Mouse (Mus musculus): ENCODE data around the gene Vasn. TPM values are rescaled to one million over a fixed set of nuclear protein-coding genes. Genes with fewer than 3 reads are reported as not detected.
A peak's percentile ranks its signal among the peaks of the same experiment; 100 is the strongest.

The Vasn gene
- polyA plus RNA-seq, 1 experiment from 2014 or later, result 24.1 TPM

GRCm38 (mm10) chr16:4598891-4599543, 40.7 kb upstream of the Vasn start:
- Histone ChIP-seq H3K9me3 (no peaks in the 10 kb centered on the region), H3K4me2 (replicated peaks) (peak overlapping the region; percentile 93), H3K4me3 (no peak overlapping the region), H3K36me3 (no peaks in the 10 kb centered on the region), H3K9ac (no peak overlapping the region), H3K4me1 (peaks cover 84% of the 10 kb centered on the region), H3K27ac (peak overlapping the region; percentile 26), H3K27me3 (no peaks in the 10 kb centered on the region)
- 30% methylated on average over 6 of the region's 6 CpGs for WGBS
- ATAC-seq (ENCODE audit: insufficient number of reproducible peaks, insufficient read depth, low FRiP score, low TSS enrichment), result no peak

GRCm38 (mm10) chr16:4599616-4600015, 40.1 kb upstream of the Vasn start:
- H3K27ac ChIP-seq, result no peak overlapping the region
- H3K4me1 ChIP-seq, result peaks cover 90% of the 10 kb centered on the region
- no peak overlapping the region for H3K9ac ChIP-seq
- no peak overlapping the region for H3K4me3 ChIP-seq
- 82% methylated on average over 3 of the region's 3 CpGs for WGBS
- H3K4me2 ChIP-seq (replicated peaks), result no peak overlapping the region
- H3K9me3 ChIP-seq, result no peaks in the 10 kb centered on the region
- no peak for ATAC-seq (ENCODE audit: insufficient number of reproducible peaks, insufficient read depth, low FRiP score, low TSS enrichment)
- no peaks in the 10 kb centered on the region for H3K27me3 ChIP-seq
- no peaks in the 10 kb centered on the region for H3K36me3 ChIP-seq

GRCm38 (mm10) chr16:4600701-4601310, 38.9 kb upstream of the Vasn start:
- ATAC-seq (ENCODE audit: insufficient number of reproducible peaks, insufficient read depth, low FRiP score, low TSS enrichment), result no peak
- H3K27me3 ChIP-seq, result no peaks in the 10 kb centered on the region
- no peak overlapping the region for H3K4me3 ChIP-seq
- no peaks in the 10 kb centered on the region for H3K36me3 ChIP-seq
- no peak overlapping the region for H3K27ac ChIP-seq
- H3K9ac ChIP-seq, result no peak overlapping the region
- H3K4me2 ChIP-seq (replicated peaks), result no peak overlapping the region
- H3K9me3 ChIP-seq, result no peaks in the 10 kb centered on the region
- peaks cover 97% of the 10 kb centered on the region for H3K4me1 ChIP-seq
- 72% methylated on average over 9 of the region's 9 CpGs for WGBS

GRCm38 (mm10) chr16:4602189-4602588, 37.6 kb upstream of the Vasn start:
- H3K9ac ChIP-seq, result peak overlapping the region; percentile 20

GRCm38 (mm10) chr16:4602766-4603452, 36.8 kb upstream of the Vasn start:
- peaks cover 96% of the 10 kb centered on the region for H3K4me1 ChIP-seq
- no peaks in the 10 kb centered on the region for H3K27me3 ChIP-seq
- peak overlapping the region; percentile 78 for H3K27ac ChIP-seq
- 9% methylated on average over 7 of the region's 7 CpGs for WGBS
- no peak for ATAC-seq (ENCODE audit: insufficient number of reproducible peaks, insufficient read depth, low FRiP score, low TSS enrichment)
- no peaks in the 10 kb centered on the region for H3K36me3 ChIP-seq
- peak overlapping the region; percentile 15; the same call in 1 of the 2 replicates for H3K9ac ChIP-seq
- H3K4me2 ChIP-seq (replicated peaks), result peak overlapping the region; percentile 16; the same call in 1 of the 2 replicates
- no peak overlapping the region for H3K4me3 ChIP-seq
- no peaks in the 10 kb centered on the region for H3K9me3 ChIP-seq

More at GRCm38 (mm10) chr16:4602189-4602588, 37.6 kb upstream of the Vasn start:
- H3K4me3 ChIP-seq, result no peak overlapping the region
- H3K27ac ChIP-seq, result peak overlapping the region; percentile 78
- H3K36me3 ChIP-seq, result no peaks in the 10 kb centered on the region
- peaks cover 97% of the 10 kb centered on the region for H3K4me1 ChIP-seq
- no peak for ATAC-seq (ENCODE audit: insufficient number of reproducible peaks, insufficient read depth, low FRiP score, low TSS enrichment)
- no peaks in the 10 kb centered on the region for H3K9me3 ChIP-seq
- WGBS, result 28% methylated on average over 3 of the region's 3 CpGs
- no peak overlapping the region for H3K4me2 ChIP-seq (replicated peaks)
- no peaks in the 10 kb centered on the region for H3K27me3 ChIP-seq

- H3K36me3 ChIP-seq, result peaks cover 3% of the 10 kb centered on the region; the same call in 1 of the 2 replicates
- H3K9me3 ChIP-seq, result no peaks in the 10 kb centered on the region
- no peak for ATAC-seq (ENCODE audit: insufficient number of reproducible peaks, insufficient read depth, low FRiP score, low TSS enrichment)
- peak overlapping the region; percentile 78 for H3K27ac ChIP-seq
- H3K9ac ChIP-seq, result no peak overlapping the region
- H3K4me3 ChIP-seq, result no peak overlapping the region
- peaks cover 94% of the 10 kb centered on the region for H3K4me1 ChIP-seq
- no peaks in the 10 kb centered on the region for H3K27me3 ChIP-seq
- WGBS, result 42% methylated on average over 1 of the region's 1 CpGs
- H3K4me2 ChIP-seq (replicated peaks), result peak overlapping the region; percentile 16; the same call in 1 of the 2 replicates
These were observed 36.3 kb upstream of the Vasn start for GRCm38 (mm10) chr16:4603453-4603837.

GRCm38 (mm10) chr16:4604293-4604837, 35.4 kb upstream of the Vasn start:
- Histone ChIP-seq H3K36me3 (peaks cover 11% of the 10 kb centered on the region), H3K4me1 (peaks cover 85% of the 10 kb centered on the region), H3K4me2 (replicated peaks) (no peak overlapping the region), H3K4me3 (no peak overlapping the region), H3K9me3 (no peaks in the 10 kb centered on the region), H3K9ac (no peak overlapping the region), H3K27me3 (no peaks in the 10 kb centered on the region), H3K27ac (peak overlapping the region; percentile 78; the same call in 1 of the 2 replicates)
- no peak for ATAC-seq (ENCODE audit: insufficient number of reproducible peaks, insufficient read depth, low FRiP score, low TSS enrichment)
- 60% methylated on average over 11 of the region's 11 CpGs for WGBS

- H3K4me3 ChIP-seq, result no peak overlapping the region
- 24% methylated on average over 13 of the region's 13 CpGs for WGBS
- no peaks in the 10 kb centered on the region for H3K27me3 ChIP-seq
- H3K9ac ChIP-seq, result no peak overlapping the region
- peak overlapping the region; percentile 58 for H3K27ac ChIP-seq
- no peaks in the 10 kb centered on the region for H3K9me3 ChIP-seq
- H3K4me2 ChIP-seq (replicated peaks), result no peak overlapping the region; the same call in 1 of the 2 replicates
- peaks cover 73% of the 10 kb centered on the region for H3K4me1 ChIP-seq
- ATAC-seq (ENCODE audit: insufficient number of reproducible peaks, insufficient read depth, low FRiP score, low TSS enrichment), result no peak
- peaks cover 22% of the 10 kb centered on the region for H3K36me3 ChIP-seq
These were observed 34.1 kb upstream of the Vasn start for GRCm38 (mm10) chr16:4605514-4606131.

- no peaks in the 10 kb centered on the region for H3K9me3 ChIP-seq
- no peak for ATAC-seq (ENCODE audit: insufficient number of reproducible peaks, insufficient read depth, low FRiP score, low TSS enrichment)
- no peak overlapping the region for H3K4me2 ChIP-seq (replicated peaks)
- peaks cover 30% of the 10 kb centered on the region for H3K36me3 ChIP-seq
- H3K27ac ChIP-seq, result peak overlapping the region; percentile 30; the same call in 1 of the 2 replicates
- H3K4me3 ChIP-seq, result no peak overlapping the region
- no peak overlapping the region for H3K9ac ChIP-seq
- WGBS, result 20% methylated on average over 5 of the region's 5 CpGs
- no peaks in the 10 kb centered on the region for H3K27me3 ChIP-seq
- H3K4me1 ChIP-seq, result peaks cover 65% of the 10 kb centered on the region
These were observed 33.2 kb upstream of the Vasn start for GRCm38 (mm10) chr16:4606431-4607084.

- WGBS, result 47% methylated on average over 9 of the region's 9 CpGs
- no peaks in the 10 kb centered on the region for H3K9me3 ChIP-seq
- H3K9ac ChIP-seq, result no peak overlapping the region
- no peaks in the 10 kb centered on the region for H3K27me3 ChIP-seq
- peaks cover 52% of the 10 kb centered on the region for H3K4me1 ChIP-seq
- H3K4me3 ChIP-seq, result no peak overlapping the region
- peaks cover 40% of the 10 kb centered on the region for H3K36me3 ChIP-seq
- H3K4me2 ChIP-seq (replicated peaks), result no peak overlapping the region
- no peak for ATAC-seq (ENCODE audit: insufficient number of reproducible peaks, insufficient read depth, low FRiP score, low TSS enrichment)
- peak overlapping the region; percentile 69 for H3K27ac ChIP-seq
These were observed 31.8 kb upstream of the Vasn start for GRCm38 (mm10) chr16:4607818-4608531.
